Mouse (Mus musculus) heart, postnatal 10 days (tissue): ENCODE data around the gene Cdk9. TPM values are rescaled to one million over a fixed set of nuclear protein-coding genes. Genes with fewer than 3 reads are reported as not detected.

Source experiments
- DNase-seq, 2 experiments: peaks; one replicate each; pipeline ENCODE4 v3.0.0; 2021
- intact Hi-C: fragments of 180-260 bp; cut with DNase I; formaldehyde crosslinking; loops from one replicate; pipeline ENCODE4 v1.15.1; 2025
- total RNA-seq, 2 experiments: library from RNA; stranded (reverse); gene quantifications; 2 replicates each; pipeline ENCODE4 v1.2.3; 2021

Cdk9 gene
- total RNA-seq, 2 experiments from 2014 or later: 35.4 to 37.6 TPM

GRCm38 (mm10) chr2:32682721-32683417 is 30.0 kb downstream of the Cdk9 start:
- DNase-seq: peak; percentile 43 to 45
- intact Hi-C loops: no loop called here

- intact Hi-C loops: no loop called here
- DNase-seq: no peak
These were observed 31.1 kb downstream of the Cdk9 start for GRCm38 (mm10) chr2:32681754-32682153.

- intact Hi-C loops: no loop called here
These were observed 31.8 kb downstream of the Cdk9 start for GRCm38 (mm10) chr2:32680961-32681650.

GRCm38 (mm10) chr2:32680051-32680451 is 32.8 kb downstream of the Cdk9 start:
- intact Hi-C loops: no loop called here
- DNase-seq: peak; percentile 52 to 57

More at GRCm38 (mm10) chr2:32680961-32681650, 31.8 kb downstream of the Cdk9 start:
- DNase-seq: no peak

GRCm38 (mm10) chr2:32677683-32678082 is 35.2 kb downstream of the Cdk9 start:
- no peak for DNase-seq
- intact Hi-C loops: no loop called here

GRCm38 (mm10) chr2:32676821-32677220 is 36.1 kb downstream of the Cdk9 start:
- intact Hi-C loops: no loop called here
- DNase-seq: no peak

- no peak for DNase-seq
- intact Hi-C loops: no loop called here
These were observed 39.5 kb downstream of the Cdk9 start for GRCm38 (mm10) chr2:32673176-32673917.

GRCm38 (mm10) chr2:32671907-32672595 is 40.8 kb downstream of the Cdk9 start:
- intact Hi-C loops: no loop called here
- DNase-seq: no peak

GRCm38 (mm10) chr2:32671147-32671546 is 41.7 kb downstream of the Cdk9 start:
- intact Hi-C loops: no loop called here
- no peak for DNase-seq

- intact Hi-C loops: loop anchor here (5.0 kb wide), 1 partner anchor 38 kb away; no protein-coding TSS in a partner anchor
- DNase-seq: no peak
These were observed 43.0 kb downstream of the Cdk9 start for GRCm38 (mm10) chr2:32669876-32670275.

GRCm38 (mm10) chr2:32668176-32668575 is 44.7 kb downstream of the Cdk9 start:
- intact Hi-C loops: loop anchor here (5.0 kb wide), 1 partner anchor 36 kb away; no protein-coding TSS in a partner anchor
- DNase-seq: no peak

- intact Hi-C loops: loop anchor here (5.0 kb wide), 1 partner anchor 35 kb away; no protein-coding TSS in a partner anchor
- no peak for DNase-seq
These were observed 45.1 kb downstream of the Cdk9 start for GRCm38 (mm10) chr2:32667775-32668174.

GRCm38 (mm10) chr2:32665853-32666252 is 47.0 kb downstream of the Cdk9 start:
- intact Hi-C loops: loop anchor here (5.0 kb wide), 1 partner anchor 34 kb away; no protein-coding TSS in a partner anchor

GRCm38 (mm10) chr2:32665345-32665744 is 47.5 kb downstream of the Cdk9 start:
- DNase-seq: no peak
- intact Hi-C loops: loop anchor here (5.0 kb wide), 1 partner anchor 33 kb away; no protein-coding TSS in a partner anchor

More at GRCm38 (mm10) chr2:32665853-32666252, 47.0 kb downstream of the Cdk9 start:
- no peak for DNase-seq

- intact Hi-C loops: no loop called here
- no peak for DNase-seq
These were observed 50.6 kb downstream of the Cdk9 start for GRCm38 (mm10) chr2:32662291-32662690.

GRCm38 (mm10) chr2:32661509-32662107 is 51.3 kb downstream of the Cdk9 start:
- intact Hi-C loops: no loop called here
- DNase-seq: peak; percentile 63 to 69

- intact Hi-C loops: no loop called here
- no peak for DNase-seq
These were observed 54.0 kb downstream of the Cdk9 start for GRCm38 (mm10) chr2:32658873-32659272.

- peak; percentile 79 to 81 for DNase-seq
- intact Hi-C loops: no loop called here
These were observed 57.0 kb downstream of the Cdk9 start for GRCm38 (mm10) chr2:32655826-32656225.
